Mouse (Mus musculus): Measurements from ENCODE around the gene Gm5617.

Gene Gm5617

GRCm38 (mm10) chr9:48494817-48495547 is at the start of gene Gm5617, which contains the start of gene Rbm7:
TSS of gene Gm5617 (plus strand) at chr9:48495442.
TSS of gene Rbm7 (minus strand) at chr9:48495299.
- peak; percentile 100 for DNase-seq

- DNase-seq: peak; percentile 60
Measured at GRCm38 (mm10) chr9:48447783-48448209, 47.4 kb upstream of the Gm5617 start.

- peak; percentile 78 for DNase-seq
Measured at GRCm38 (mm10) chr9:48450066-48450465, 45.2 kb upstream of the Gm5617 start.

- peak; percentile 57 for DNase-seq
Measured at GRCm38 (mm10) chr9:48455961-48456360, 39.3 kb upstream of the Gm5617 start.

- DNase-seq: peak; percentile 75
Measured at GRCm38 (mm10) chr9:48458879-48459278, 36.4 kb upstream of the Gm5617 start.

- peak; percentile 64 for DNase-seq
Measured at GRCm38 (mm10) chr9:48459391-48459790, 35.9 kb upstream of the Gm5617 start.

- DNase-seq: peak; percentile 64
Measured at GRCm38 (mm10) chr9:48460720-48461119, 34.5 kb upstream of the Gm5617 start.

- no peak for DNase-seq
Measured at GRCm38 (mm10) chr9:48461545-48461944, 33.7 kb upstream of the Gm5617 start.

GRCm38 (mm10) chr9:48465671-48466070 is 29.6 kb upstream of the Gm5617 start:
- DNase-seq: peak; percentile 65

- peak; percentile 91 for DNase-seq
Measured at GRCm38 (mm10) chr9:48466804-48467203, 28.4 kb upstream of the Gm5617 start.

GRCm38 (mm10) chr9:48467471-48467870 is 27.8 kb upstream of the Gm5617 start:
- peak; percentile 90 for DNase-seq

- peak; percentile 73 for DNase-seq
Measured at GRCm38 (mm10) chr9:48472441-48473025, 22.7 kb upstream of the Gm5617 start.

- DNase-seq: peak; percentile 52
Measured at GRCm38 (mm10) chr9:48473131-48473530, 22.1 kb upstream of the Gm5617 start.

- peak; percentile 84 for DNase-seq
Measured at GRCm38 (mm10) chr9:48474367-48474766, 20.9 kb upstream of the Gm5617 start.

GRCm38 (mm10) chr9:48476236-48477165 is 18.7 kb upstream of the Gm5617 start:
- peak; percentile 66 for DNase-seq

- DNase-seq: peak; percentile 71
Measured at GRCm38 (mm10) chr9:48478808-48479207, 16.4 kb upstream of the Gm5617 start.

- no peak for DNase-seq
Measured at GRCm38 (mm10) chr9:48479838-48480410, 15.3 kb upstream of the Gm5617 start.

- peak; percentile 100 for DNase-seq
Measured at GRCm38 (mm10) chr9:48480411-48481213, 14.6 kb upstream of the Gm5617 start, which contains the start of gene Rexo2. TSS of gene Rexo2 (minus strand) at chr9:48480623.

- peak; percentile 74 for DNase-seq
Measured at GRCm38 (mm10) chr9:48481214-48482134, 13.8 kb upstream of the Gm5617 start.

- no peak for DNase-seq
Measured at GRCm38 (mm10) chr9:48495548-48495932, 298 bp downstream of the Gm5617 start.

GRCm38 (mm10) chr9:48501192-48501591 is 6.0 kb downstream of the Gm5617 start:
- DNase-seq: peak; percentile 54
